Mouse (Mus musculus) kidney, postnatal 0 days (tissue): ENCODE measurements around the gene Spaar. TPM values are rescaled to one million over a fixed set of nuclear protein-coding genes. Genes with fewer than 3 reads are reported as not detected.
"Not testable (repeated sequence)": the region's sequence is repeated elsewhere in the genome, so short reads cannot be mapped to it uniquely, and the experiment has no call there.

Source experiments
- ATAC-seq: fragments of 200-750 bp; cut with Nextera tagmentation; replicated peaks from 2 replicates; pipeline ENCODE4 v1.8.0; 2017; ENCODE audit warnings: low read depth, moderate number of reproducible peaks, moderate TSS enrichment, moderate library complexity; ENCODE audit not compliant: low FRiP score
- DNase-seq: peaks from one replicate; pipeline ENCODE4 v3.0.0-alpha.2; 2016; ENCODE audit warnings: low spot score
- H3K27ac ChIP-seq: fragments of 300-500 bp; sonication (generic); 2 replicates; pipeline ENCODE4 v1.5.1; 2014; ENCODE audit warnings: mild to moderate bottlenecking
- H3K27me3 ChIP-seq: fragments of 300-500 bp; sonication (generic); 2 replicates; pipeline ENCODE4 v1.6.1; 2014; ENCODE audit warnings: low read length, mixed read lengths; ENCODE audit not compliant: insufficient read depth
- H3K36me3 ChIP-seq: fragments of 300-500 bp; sonication (generic); 2 replicates; pipeline ENCODE4 v1.6.1; 2014; ENCODE audit warnings: low read length, mixed read lengths; ENCODE audit not compliant: insufficient read depth
- H3K4me1 ChIP-seq: fragments of 300-500 bp; sonication (generic); replicated peaks from 2 replicates; pipeline ENCODE4 v1.6.1; 2014; ENCODE audit warnings: antibody characterized with exemption, low read length, mixed read lengths; ENCODE audit not compliant: insufficient read depth
- H3K4me2 ChIP-seq: fragments of 300-500 bp; sonication (generic); 2 replicates; pipeline ENCODE4 v1.6.1; 2014; ENCODE audit warnings: mild to moderate bottlenecking, low read length, moderate library complexity, mixed read lengths
- H3K4me3 ChIP-seq: fragments of 300-500 bp; sonication (generic); replicated peaks from 2 replicates; pipeline ENCODE4 v1.5.1; 2014; ENCODE audit warnings: low read depth, low read length
- H3K9ac ChIP-seq: fragments of 300-500 bp; sonication (generic); 2 replicates; pipeline ENCODE4 v1.6.1; 2014; ENCODE audit warnings: low read depth, low read length
- H3K9me3 ChIP-seq: fragments of 300-500 bp; sonication (generic); replicated peaks from 2 replicates; pipeline ENCODE4 v1.6.1; 2016; ENCODE audit warnings: low read length, inconsistent platforms, mixed read lengths
- CTCF ChIP-seq: IDR thresholded peaks from 2 replicates; pipeline ENCODE4 v1.5.1; 2016; ENCODE audit warnings: antibody characterized with exemption, low read depth, mild to moderate bottlenecking, moderate library complexity
- WGBS: fragments of 180-500 bp; shearing (Covaris S2); extraction: QIAGEN DNeasy Blood & Tissue Kit; methylation state at CpG from one replicate; pipeline ENCODE4 v1.1.7; 2014; 5-methylcytosine and 5-hydroxymethylcytosine counted together
- polyA plus RNA-seq: library from polyadenylated mRNA; unstranded; fragments of >200 nt; fragmentation: Nextera tagmentation; extraction: Ambion mirVana; gene quantifications from 2 replicates; pipeline ENCODE4 v1.2.1, GENCODE M21; 2015

Spaar gene
- polyA plus RNA-seq, 1 experiment from 2014 or later: 0.43 TPM

DNA sequence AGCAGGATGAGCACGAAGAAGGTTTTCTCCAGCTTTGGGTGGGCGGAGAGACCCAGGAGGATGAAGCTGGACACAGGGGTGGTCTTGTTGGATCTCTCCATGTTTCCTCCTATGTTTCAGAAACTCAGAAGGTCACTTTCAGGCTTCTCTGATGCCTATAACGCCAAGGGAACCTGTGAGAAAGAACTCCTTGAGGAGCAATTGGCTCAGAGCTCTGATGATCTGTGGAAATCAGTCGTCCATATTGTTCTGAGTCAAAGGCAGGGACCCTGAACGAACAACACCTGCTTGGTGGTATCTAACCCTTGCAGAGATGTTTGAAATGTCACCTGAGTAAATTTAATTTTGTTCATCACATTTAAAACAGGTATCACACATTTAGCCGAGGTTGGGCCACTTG, 41.1 kb downstream of the Spaar start, which contains the start of gene Olfr159:
Gene Olfr159, minus strand, starts transcription at position 101 of the 400 bp plus-strand sequence.
- Histone ChIP-seq H3K4me1 (no peaks in the 10 kb centered on the region), H3K4me3 (no peak within 1 kb of the TSS), H3K36me3 (no peaks in the 10 kb centered on the region), H3K9ac (no peak within 1 kb of the TSS), H3K27ac (no peak within 1 kb of the TSS), H3K4me2 (no peak within 1 kb of the TSS), H3K9me3 (no peaks in the 10 kb centered on the region), H3K27me3 (no peaks in the 10 kb centered on the region)
- ATAC-seq (no peak), DNase-seq (no peak)
- WGBS: 77% methylated on average over 6 of the region's 6 CpGs
- TF ChIP-seq CTCF: no peak

DNA sequence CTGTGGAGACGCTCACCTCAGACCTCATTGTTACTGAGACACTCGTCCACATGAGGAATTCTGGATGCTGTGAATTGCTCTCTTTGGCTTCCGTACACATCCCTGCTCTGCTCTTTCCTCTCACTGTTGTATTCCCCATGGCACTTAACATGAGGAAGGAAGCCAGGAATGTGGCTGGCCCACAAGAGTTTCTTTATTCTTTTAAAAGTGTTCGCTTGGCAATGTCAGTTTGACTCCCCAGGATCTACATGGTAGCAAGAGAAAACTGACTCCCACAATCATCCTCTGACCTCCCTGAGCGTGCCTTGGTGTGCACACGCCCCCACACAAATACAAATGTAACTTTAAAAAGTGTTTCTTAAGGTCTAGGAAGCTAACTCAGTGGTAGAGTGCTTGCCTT, 41.8 kb downstream of the Spaar start:
- ATAC-seq (no peak), DNase-seq (no peak)
- H3K9ac ChIP-seq: no peak overlapping the region
- H3K27me3 ChIP-seq: no peaks in the 10 kb centered on the region
- H3K36me3 ChIP-seq: no peaks in the 10 kb centered on the region
- WGBS: 30% methylated on average over 6 of the region's 6 CpGs
- no peaks in the 10 kb centered on the region for H3K9me3 ChIP-seq
- no peak overlapping the region for H3K4me3 ChIP-seq
- H3K4me1 ChIP-seq: no peaks in the 10 kb centered on the region
- no peak overlapping the region for H3K4me2 ChIP-seq
- H3K27ac ChIP-seq: no peak overlapping the region
- TF ChIP-seq CTCF: no peak

DNA sequence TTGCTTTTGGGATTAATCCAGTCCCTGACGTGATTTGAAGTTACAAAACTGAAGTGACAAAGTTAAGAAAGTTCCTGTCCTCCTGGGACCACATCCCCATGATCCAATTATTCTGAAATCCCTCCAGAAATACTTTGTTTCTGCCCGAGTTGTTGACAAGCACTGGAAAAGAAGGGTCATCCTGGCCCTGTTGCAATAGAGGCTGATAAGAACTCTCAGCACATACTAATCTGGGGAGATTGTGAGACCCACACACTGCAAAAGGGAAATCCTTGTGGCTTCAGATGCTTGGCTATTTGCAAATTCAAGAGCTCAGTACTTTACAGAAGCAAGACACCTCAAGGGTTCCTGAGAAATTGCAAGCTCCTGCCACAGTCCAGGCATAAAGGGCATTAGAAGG, 42.5 kb downstream of the Spaar start:
- Histone ChIP-seq H3K27me3 (no peaks in the 10 kb centered on the region), H3K9me3 (no peaks in the 10 kb centered on the region), H3K4me1 (no peaks in the 10 kb centered on the region), H3K4me3 (no peak overlapping the region), H3K36me3 (no peaks in the 10 kb centered on the region), H3K27ac (no peak overlapping the region), H3K9ac (no peak overlapping the region), H3K4me2 (no peak overlapping the region)
- ATAC-seq (no peak), DNase-seq (no peak)
- 58% methylated on average over 2 of the region's 2 CpGs for WGBS
- no peak for TF ChIP-seq CTCF

DNA sequence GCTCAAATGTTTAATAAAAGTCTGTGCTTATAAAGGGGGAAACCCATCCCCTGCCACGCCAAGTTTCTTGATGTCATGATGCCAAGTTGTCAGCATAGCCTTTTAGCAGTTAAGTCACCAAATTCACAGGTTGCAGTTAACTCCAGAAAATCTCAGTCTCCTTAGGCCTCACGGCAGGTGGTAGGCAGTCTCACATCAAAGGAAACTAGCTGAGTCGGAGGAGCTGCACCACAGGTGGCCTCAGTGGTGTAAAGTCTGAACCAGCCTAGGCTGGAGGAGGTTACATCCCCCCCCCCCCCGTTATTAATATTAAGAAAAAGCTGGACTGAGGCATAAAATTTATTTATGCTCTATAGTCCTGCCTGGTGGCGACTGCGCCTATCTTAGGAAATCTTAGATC, 65.5 kb downstream of the Spaar start:
- no peak for TF ChIP-seq CTCF
- no peaks in the 10 kb centered on the region for H3K4me1 ChIP-seq
- no peaks in the 10 kb centered on the region for H3K36me3 ChIP-seq
- H3K9ac ChIP-seq: no peak overlapping the region
- no peaks in the 10 kb centered on the region for H3K9me3 ChIP-seq
- no peak for DNase-seq
- no peak overlapping the region for H3K27ac ChIP-seq
- no peaks in the 10 kb centered on the region for H3K27me3 ChIP-seq
- no peak overlapping the region for H3K4me2 ChIP-seq
- H3K4me3 ChIP-seq: no peak overlapping the region
- ATAC-seq: no peak
- 76% methylated on average over 6 of the region's 6 CpGs for WGBS

GRCm38 (mm10) chr4:43795844-43796243, 66.0 kb downstream of the Spaar start:
- H3K4me1 ChIP-seq, H3K9ac ChIP-seq, H3K4me3 ChIP-seq, H3K4me2 ChIP-seq, DNase-seq, H3K36me3 ChIP-seq, H3K27ac ChIP-seq, H3K27me3 ChIP-seq, H3K9me3 ChIP-seq, ATAC-seq: not testable (repeated sequence)
- 84% methylated on average over 5 of the region's 5 CpGs for WGBS

DNA sequence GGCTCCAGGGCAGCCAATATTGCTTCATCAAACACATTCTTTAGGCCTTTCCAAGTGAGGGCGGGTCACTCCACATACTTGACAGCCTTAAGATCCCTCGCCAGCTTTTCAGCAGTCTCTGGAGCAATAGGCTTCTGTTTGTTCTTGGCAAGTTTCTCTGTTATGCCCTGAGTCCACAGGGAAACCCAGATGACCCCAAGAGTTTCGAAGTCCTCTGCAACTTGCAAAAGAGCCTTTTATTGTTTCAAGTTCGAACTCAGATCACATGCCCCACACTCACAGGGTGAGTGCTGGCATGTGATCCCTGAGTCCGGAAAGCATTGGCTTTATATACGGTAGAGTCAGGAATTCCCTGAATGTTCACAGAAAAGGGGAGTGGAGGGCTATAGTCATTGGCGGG, 69.1 kb downstream of the Spaar start:
- no peaks in the 10 kb centered on the region for H3K4me1 ChIP-seq
- no peaks in the 10 kb centered on the region for H3K27me3 ChIP-seq
- no peak overlapping the region for H3K9ac ChIP-seq
- TF ChIP-seq CTCF: no peak
- H3K9me3 ChIP-seq: no peaks in the 10 kb centered on the region; the same call in 1 of the 2 replicates
- no peak overlapping the region for H3K27ac ChIP-seq
- ATAC-seq (no peak), DNase-seq (no peak)
- 64% methylated on average over 7 of the region's 7 CpGs for WGBS
- H3K4me3 ChIP-seq: no peak overlapping the region
- no peak overlapping the region for H3K4me2 ChIP-seq
- H3K36me3 ChIP-seq: no peaks in the 10 kb centered on the region

Other genes with a start within 250 kb of the Spaar start
- not detected in 2 replicates for gene Sit1, start 246.3 kb upstream of the Spaar start, polyA plus RNA-seq
- gene Ccdc107, start 237.1 kb upstream of the Spaar start, polyA plus RNA-seq: 104 and 107 TPM in 2 replicates
- gene Arhgef39, start 230.3 kb upstream of the Spaar start, polyA plus RNA-seq: 15.2 and 15.4 TPM in 2 replicates
- 0.48 and 1.3 TPM in 2 replicates for gene Car9, start 223.1 kb upstream of the Spaar start, polyA plus RNA-seq
- gene Tpm2, start 206.3 kb upstream of the Spaar start, polyA plus RNA-seq: 164 and 176 TPM in 2 replicates
- gene Creb3, start 167.7 kb upstream of the Spaar start, polyA plus RNA-seq: 74.1 and 76.5 TPM in 2 replicates
- 64.9 and 65.8 TPM in 2 replicates for gene Tln1, start 167.3 kb upstream of the Spaar start, polyA plus RNA-seq
- gene Rgp1, start 151.3 kb upstream of the Spaar start, polyA plus RNA-seq: 15.9 and 17.8 TPM in 2 replicates
- gene Gba2, start 151.2 kb upstream of the Spaar start, polyA plus RNA-seq: 14.2 and 15.9 TPM in 2 replicates
- 2.0 and 2.5 TPM in 2 replicates for gene Msmp, start 145.5 kb upstream of the Spaar start, polyA plus RNA-seq
- 7.2 and 8.6 TPM in 2 replicates for gene Npr2, start 98.1 kb upstream of the Spaar start, polyA plus RNA-seq
- 0.79 and 0.96 TPM in 2 replicates for gene Spag8, start 76.4 kb upstream of the Spaar start, polyA plus RNA-seq
- gene Hint2, start 73.6 kb upstream of the Spaar start, polyA plus RNA-seq: 236 and 263 TPM in 2 replicates
- 2.0 and 2.2 TPM in 2 replicates for gene Tmem8b, start 61.1 kb upstream of the Spaar start, polyA plus RNA-seq
- gene Fam221b, start 60.9 kb upstream of the Spaar start, polyA plus RNA-seq: 2.9 and 3.8 TPM in 2 replicates
- not detected in 2 replicates for gene Olfr70, start 29.2 kb upstream of the Spaar start, polyA plus RNA-seq
- gene Olfr71, start 19.8 kb upstream of the Spaar start, polyA plus RNA-seq: not detected in 2 replicates
- 2.7 and 3.2 TPM in 2 replicates for gene Hrct1, start 2.8 kb upstream of the Spaar start, polyA plus RNA-seq
- gene Olfr159, start 41.0 kb downstream of the Spaar start, polyA plus RNA-seq: not detected in 2 replicates
- gene Olfr156, start 93.9 kb downstream of the Spaar start, polyA plus RNA-seq: not detected in 2 replicates
- 0.01 TPM in 1 of 2 replicates, not detected in the other for gene Olfr157, start 110.2 kb downstream of the Spaar start, polyA plus RNA-seq
- gene Olfr155, start 121.5 kb downstream of the Spaar start, polyA plus RNA-seq: not detected in 2 replicates
- gene Reck, start 145.5 kb downstream of the Spaar start, polyA plus RNA-seq: 20.2 and 20.5 TPM in 2 replicates
- gene Glipr2, start 227.4 kb downstream of the Spaar start, polyA plus RNA-seq: 54.9 and 59.1 TPM in 2 replicates